Comparison of ENCODE assay signal across 8 mouse cellular contexts in the genomic region with DNA sequence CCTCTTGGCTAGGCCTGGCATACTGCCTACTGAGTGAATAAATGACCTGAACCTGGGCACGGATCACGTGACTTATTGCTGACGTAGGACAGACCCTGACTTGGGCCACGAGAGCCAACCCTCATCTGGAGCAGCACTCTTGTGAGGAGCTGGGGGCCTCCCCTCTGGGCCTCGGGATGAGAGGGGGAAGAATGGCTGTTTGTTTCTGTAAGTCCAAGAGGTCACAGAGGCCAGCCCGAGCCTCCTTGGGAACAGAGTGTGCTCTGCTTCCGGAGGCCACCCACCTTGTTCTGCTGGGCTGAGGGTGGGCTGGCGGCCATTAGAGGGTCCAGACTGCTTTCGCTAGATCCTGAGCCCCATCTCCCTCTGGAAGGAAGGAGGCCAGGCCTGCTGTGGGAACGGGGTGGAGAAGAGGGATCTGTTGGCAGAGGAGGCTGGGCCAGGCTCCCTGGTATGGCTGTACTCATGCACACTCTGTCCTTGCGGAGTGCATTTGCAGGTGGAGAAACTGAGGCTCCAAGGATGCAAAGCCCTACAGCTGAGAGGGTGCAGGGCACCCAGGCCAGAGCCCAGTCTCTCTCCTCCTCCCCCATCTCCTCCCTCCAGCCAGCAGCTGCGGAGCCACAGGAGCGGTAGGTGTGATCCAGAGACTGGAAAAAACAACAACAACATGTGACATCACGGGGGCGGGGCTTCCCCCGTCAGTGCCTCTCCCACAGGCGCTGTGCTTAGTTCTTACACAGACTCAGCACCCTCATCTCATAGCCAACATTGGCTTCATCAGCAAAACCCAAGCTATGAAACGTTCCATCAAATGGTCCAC. TPM values are rescaled to one million over a fixed set of nuclear protein-coding genes. Genes with fewer than 3 reads are reported as not detected.
DNase-seq lines count a peak whose midpoint lies in the region; ATAC-seq lines count a peak whose summit lies in the region.

No protein-coding gene starts in this region.

- no peaks in the 10 kb centered on the region for H3K9me3 ChIP-seq in embryonic facial prominence, embryonic 10.5 days
- H3K9me3 ChIP-seq in heart, embryonic 11.5 days (replicated peaks; ENCODE audit: control insufficient read depth, low read length), result no peaks in the 10 kb centered on the region
- no peaks in the 10 kb centered on the region for H3K9me3 ChIP-seq in lung, embryonic 16.5 days (ENCODE audit: control insufficient read depth, low read length)

- peak; percentile 39; the same call in 1 of the 2 replicates for ATAC-seq in heart, embryonic 11.5 days (replicated peaks; ENCODE audit: insufficient number of reproducible peaks, low FRiP score, low TSS enrichment)
- peak; percentile 59 for ATAC-seq in lung, embryonic 16.5 days (ENCODE audit: low read depth)

- DNase-seq in cerebellum, postnatal 10 days, result peak; percentile 48 to 54
- no peak for DNase-seq in cerebellum, adult 8-10 months
- DNase-seq in embryonic facial prominence, embryonic 10.5 days (ENCODE audit: low spot score), result peak; percentile 81
- peak; percentile 82 to 85 for DNase-seq in kidney, adult 8-10 months
- peak; percentile 32 for DNase-seq in right cerebral cortex, postnatal 25 days
- DNase-seq in frontal cortex, postnatal 10 days (ENCODE audit: low spot score in 2 of 2), result no peak

- H3K4me1 ChIP-seq in embryonic facial prominence, embryonic 10.5 days, result peaks cover 36% of the 10 kb centered on the region
- H3K4me1 ChIP-seq in heart, embryonic 11.5 days (ENCODE audit: control insufficient read depth, insufficient read depth, low read length), result peaks cover 7% of the 10 kb centered on the region
- H3K4me1 ChIP-seq in lung, embryonic 16.5 days (replicated peaks; ENCODE audit: control insufficient read depth, insufficient read depth, low read length), result peaks cover 13% of the 10 kb centered on the region

- H3K27ac ChIP-seq in embryonic facial prominence, embryonic 10.5 days (replicated peaks), result peak overlapping the region; percentile 83
- H3K27ac ChIP-seq in heart, embryonic 11.5 days (ENCODE audit: low read depth, low read length), result no peak overlapping the region
- no peak overlapping the region for H3K27ac ChIP-seq in lung, embryonic 16.5 days (ENCODE audit: low read length)

- peak overlapping the region; percentile 34 for H3K4me2 ChIP-seq in heart, embryonic 11.5 days
- H3K4me2 ChIP-seq in lung, embryonic 16.5 days (ENCODE audit: low read depth, low read length), result no peak overlapping the region

- H3K9ac ChIP-seq in heart, embryonic 11.5 days (ENCODE audit: low read depth, low read length), result 0 out of 2 replicates have a peak overlapping the region, but pooled peaks have one; percentile 22
- peak overlapping the region; percentile 32; the same call in 1 of the 2 replicates for H3K9ac ChIP-seq in lung, embryonic 16.5 days (ENCODE audit: low read length)

- no peaks in the 10 kb centered on the region for H3K27me3 ChIP-seq in embryonic facial prominence, embryonic 10.5 days (replicated peaks; ENCODE audit: low read depth, poor library complexity, severe bottlenecking)
- H3K27me3 ChIP-seq in heart, embryonic 11.5 days (ENCODE audit: control insufficient read depth, insufficient read depth, low read length), result no peaks in the 10 kb centered on the region
- no peaks in the 10 kb centered on the region for H3K27me3 ChIP-seq in lung, embryonic 16.5 days (ENCODE audit: control insufficient read depth, insufficient read depth, low read depth, low read length)

- peak overlapping the region; percentile 39 for H3K4me3 ChIP-seq in embryonic facial prominence, embryonic 10.5 days
- no peak overlapping the region for H3K4me3 ChIP-seq in heart, embryonic 11.5 days (ENCODE audit: low read depth, low read length)
- H3K4me3 ChIP-seq in lung, embryonic 16.5 days (ENCODE audit: low read length), result no peak overlapping the region

- peaks cover 22% of the 10 kb centered on the region for H3K36me3 ChIP-seq in embryonic facial prominence, embryonic 10.5 days (replicated peaks)
- no peaks in the 10 kb centered on the region for H3K36me3 ChIP-seq in heart, embryonic 11.5 days (ENCODE audit: control insufficient read depth, insufficient read depth, low read length)
- H3K36me3 ChIP-seq in lung, embryonic 16.5 days (ENCODE audit: control insufficient read depth, insufficient read depth, low read length), result no peaks in the 10 kb centered on the region

- WGBS in embryonic facial prominence, embryonic 10.5 days, result 9% methylated on average over 18 of the region's 18 CpGs
- WGBS in heart, embryonic 11.5 days (ENCODE audit: insufficient replicate concordance), result 15% methylated on average over 18 of the region's 18 CpGs
- WGBS in lung, embryonic 16.5 days, result 13% methylated on average over 18 of the region's 18 CpGs

RNA-seq across cellular contexts. Expression of a gene that starts 36.7 kb away (rescaled TPM):
- 31.9 and 32.8 TPM in 2 replicates for polyA plus RNA-seq in embryonic facial prominence, embryonic 10.5 days (2016; fragmentation: Nextera tagmentation; extraction: Ambion mirVana)
- polyA plus RNA-seq in heart, embryonic 11.5 days (2014; fragmentation: Nextera tagmentation; extraction: Ambion mirVana), result 11.6 and 16.9 TPM in 2 replicates
- 16.9 and 20.1 TPM in 2 replicates for polyA plus RNA-seq in lung, embryonic 16.5 days (2015; fragmentation: Nextera tagmentation; extraction: Ambion mirVana)

Comparison
In these comparisons a context has a peak if more than half of its experiments do, and no peak if none do; other contexts are left out.
1. DNase-seq: peak in cerebellum, postnatal 10 days (2 of 2), embryonic facial prominence, embryonic 10.5 days (single experiment), kidney, adult 8-10 months (2 of 2) and right cerebral cortex, postnatal 25 days (single experiment); none in cerebellum, adult 8-10 months (single experiment) and frontal cortex, postnatal 10 days (0 of 2).